Mouse (Mus musculus): Measurements from ENCODE around the gene Hic1. TPM values are rescaled to one million over a fixed set of nuclear protein-coding genes. Genes with fewer than 3 reads are reported as not detected.

The Hic1 gene
- polyA plus RNA-seq (2016; fragmentation: Nextera tagmentation; extraction: Ambion mirVana), result 30.3 and 35.5 TPM in 2 replicates

DNA sequence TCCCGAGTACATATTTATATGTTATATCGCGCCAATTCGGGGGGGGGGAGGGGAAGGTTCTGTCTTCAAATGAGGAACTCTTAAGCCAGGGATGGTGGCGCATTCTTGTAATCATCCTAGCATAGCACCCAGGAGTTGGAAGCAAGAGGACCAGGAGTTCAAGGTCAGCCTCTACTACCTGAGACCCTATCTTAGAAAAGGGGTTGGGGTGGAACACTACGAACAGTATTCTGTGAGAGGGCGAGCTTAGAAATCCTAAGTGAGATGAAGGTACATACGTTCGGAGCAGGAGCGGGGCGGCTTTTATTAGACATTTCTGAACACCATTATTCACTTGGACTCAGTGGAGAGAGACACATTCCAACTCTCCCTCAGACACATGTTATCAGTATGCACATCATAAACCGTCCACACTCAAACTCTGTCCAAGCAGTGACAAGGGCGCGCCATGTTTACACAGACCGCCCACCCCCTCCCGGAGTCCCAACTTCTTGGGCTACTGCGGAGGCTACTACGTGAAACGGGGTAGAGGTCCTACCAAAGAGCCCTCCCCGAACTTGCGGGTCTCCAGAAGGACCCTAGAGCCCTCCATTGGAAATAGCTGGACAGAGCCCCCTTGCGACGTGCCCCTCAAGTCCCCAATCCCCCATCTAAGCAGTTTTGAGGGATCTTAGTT lies at the start of gene Hic1:
TSS of gene Hic1 (minus strand) at position 115 of the 676 bp plus-strand sequence.
- peaks cover 28% of the 10 kb centered on the region for H3K36me3 ChIP-seq
- H3K27me3 ChIP-seq, result peaks cover 96% of the 10 kb centered on the region
- no peaks in the 10 kb centered on the region for H3K9me3 ChIP-seq
- peaks cover 80% of the 10 kb centered on the region for H3K4me1 ChIP-seq (replicated peaks)
- WGBS, result 5% methylated on average over 23 of the region's 23 CpGs
- peak within 1 kb of the TSS; percentile 82 for H3K9ac ChIP-seq (replicated peaks)
- H3K4me2 ChIP-seq, result peak within 1 kb of the TSS; percentile 91
- peak within 1 kb of the TSS; percentile 88 for H3K27ac ChIP-seq
- peak within 1 kb of the TSS; percentile 73 for H3K4me3 ChIP-seq (replicated peaks)
- no peak for ATAC-seq (ENCODE audit: insufficient number of reproducible peaks, insufficient read depth, low FRiP score, low TSS enrichment, low read depth)

GRCm38 (mm10) chr11:75214081-75214950 lies 45.0 kb upstream of the Hic1 start:
- no peak for ATAC-seq (ENCODE audit: insufficient number of reproducible peaks, insufficient read depth, low FRiP score, low TSS enrichment, low read depth)
- peaks cover 39% of the 10 kb centered on the region for H3K4me1 ChIP-seq (replicated peaks)
- 0 out of 2 replicates have a peak overlapping the region, but pooled peaks have one; percentile 29 for H3K27ac ChIP-seq

GRCm38 (mm10) chr11:75213372-75214080 lies 44.2 kb upstream of the Hic1 start:
- Histone ChIP-seq H3K27ac (peak overlapping the region; percentile 29; the same call in 1 of the 2 replicates), H3K9ac (replicated peaks) (peak overlapping the region; percentile 63), H3K27me3 (peaks cover 11% of the 10 kb centered on the region; the same call in 1 of the 2 replicates), H3K4me1 (replicated peaks) (peaks cover 39% of the 10 kb centered on the region), H3K9me3 (no peaks in the 10 kb centered on the region), H3K36me3 (no peaks in the 10 kb centered on the region), H3K4me3 (replicated peaks) (peak overlapping the region; percentile 36), H3K4me2 (peak overlapping the region; percentile 67)
- ATAC-seq (ENCODE audit: insufficient number of reproducible peaks, insufficient read depth, low FRiP score, low TSS enrichment, low read depth), result 0 out of 2 replicates have a peak, but pooled peaks have one; percentile 34
- 3% methylated on average over 35 of the region's 35 CpGs for WGBS

More at GRCm38 (mm10) chr11:75214081-75214950, 45.0 kb upstream of the Hic1 start:
- no peaks in the 10 kb centered on the region for H3K36me3 ChIP-seq
- H3K9ac ChIP-seq (replicated peaks), result peak overlapping the region; percentile 63
- 15% methylated on average over 13 of the region's 13 CpGs for WGBS
- peaks cover 11% of the 10 kb centered on the region; the same call in 1 of the 2 replicates for H3K27me3 ChIP-seq
- H3K4me2 ChIP-seq, result peak overlapping the region; percentile 67
- H3K4me3 ChIP-seq (replicated peaks), result peak overlapping the region; percentile 36
- H3K9me3 ChIP-seq, result no peaks in the 10 kb centered on the region

- Histone ChIP-seq H3K27ac (no peak overlapping the region), H3K4me2 (no peak overlapping the region), H3K9ac (replicated peaks) (no peak overlapping the region), H3K4me1 (replicated peaks) (peaks cover 42% of the 10 kb centered on the region), H3K9me3 (no peaks in the 10 kb centered on the region), H3K4me3 (replicated peaks) (no peak overlapping the region), H3K36me3 (no peaks in the 10 kb centered on the region), H3K27me3 (peaks cover 11% of the 10 kb centered on the region; the same call in 1 of the 2 replicates)
- 87% methylated on average over 2 of the region's 3 CpGs for WGBS
- ATAC-seq (ENCODE audit: insufficient number of reproducible peaks, insufficient read depth, low FRiP score, low TSS enrichment, low read depth), result no peak
These were observed 43.6 kb upstream of the Hic1 start for GRCm38 (mm10) chr11:75212876-75213275.

- no peaks in the 10 kb centered on the region for H3K9me3 ChIP-seq
- no peak overlapping the region for H3K4me3 ChIP-seq (replicated peaks)
- 64% methylated on average over 8 of the region's 8 CpGs for WGBS
- peaks cover 11% of the 10 kb centered on the region; the same call in 1 of the 2 replicates for H3K27me3 ChIP-seq
- H3K9ac ChIP-seq (replicated peaks), result no peak overlapping the region
- peaks cover 42% of the 10 kb centered on the region for H3K4me1 ChIP-seq (replicated peaks)
- H3K27ac ChIP-seq, result 0 out of 2 replicates have a peak overlapping the region, but pooled peaks have one; percentile 41
- 0 out of 2 replicates have a peak, but pooled peaks have one; percentile 28 for ATAC-seq (ENCODE audit: insufficient number of reproducible peaks, insufficient read depth, low FRiP score, low TSS enrichment, low read depth)
- H3K36me3 ChIP-seq, result no peaks in the 10 kb centered on the region
- H3K4me2 ChIP-seq, result no peak overlapping the region
These were observed 42.8 kb upstream of the Hic1 start for GRCm38 (mm10) chr11:75212031-75212667.

DNA sequence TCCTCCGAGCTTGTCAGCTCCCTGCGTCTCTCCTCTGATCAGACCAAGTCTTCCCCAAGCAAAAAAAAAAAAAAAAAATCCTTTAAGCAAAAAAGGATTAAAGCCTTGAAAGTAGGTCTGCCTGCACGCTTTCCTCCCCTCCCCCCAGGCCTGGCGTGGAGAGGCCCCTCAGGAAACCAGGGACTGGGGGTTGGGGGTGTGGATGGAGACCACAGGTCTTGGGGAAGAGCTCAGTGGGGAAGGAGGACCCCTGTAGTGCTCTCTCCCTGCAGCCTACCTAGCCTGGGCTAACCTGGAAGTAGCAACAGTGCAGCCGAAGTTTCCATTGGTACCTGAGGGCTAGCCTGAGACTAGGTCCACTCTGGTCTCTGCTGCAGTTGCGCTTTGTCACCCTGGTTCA lies 41.4 kb upstream of the Hic1 start:
- Histone ChIP-seq H3K36me3 (no peaks in the 10 kb centered on the region), H3K27ac (no peak overlapping the region), H3K9ac (replicated peaks) (no peak overlapping the region), H3K4me3 (replicated peaks) (no peak overlapping the region), H3K9me3 (no peaks in the 10 kb centered on the region), H3K4me1 (replicated peaks) (peaks cover 42% of the 10 kb centered on the region), H3K4me2 (no peak overlapping the region), H3K27me3 (peaks cover 5% of the 10 kb centered on the region; the same call in 1 of the 2 replicates)
- WGBS, result 36% methylated on average over 6 of the region's 6 CpGs
- no peak for ATAC-seq (ENCODE audit: insufficient number of reproducible peaks, insufficient read depth, low FRiP score, low TSS enrichment, low read depth)

DNA sequence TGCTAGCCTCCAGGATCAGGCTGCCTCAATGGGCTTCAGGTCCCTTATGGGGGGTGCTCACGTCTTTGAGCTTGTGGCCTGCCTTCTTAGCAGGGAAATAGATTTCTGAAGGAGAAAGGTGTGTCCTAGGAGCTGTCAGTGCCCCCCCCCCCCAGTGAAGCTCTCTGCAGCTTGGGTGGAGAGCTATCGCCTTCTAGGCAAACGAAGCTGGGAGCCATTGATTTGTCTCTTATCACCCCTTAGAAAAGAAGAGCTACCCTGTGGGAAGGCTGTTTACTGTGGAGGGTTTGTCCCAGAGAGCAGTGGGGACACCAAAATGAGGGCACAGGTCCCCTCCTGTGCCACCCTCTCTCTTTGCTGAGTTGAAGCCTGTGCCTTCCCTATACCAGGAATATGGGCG lies 40.8 kb upstream of the Hic1 start:
- WGBS, result 72% methylated on average over 4 of the region's 4 CpGs
- H3K9me3 ChIP-seq, result no peaks in the 10 kb centered on the region
- H3K27ac ChIP-seq, result no peak overlapping the region
- no peaks in the 10 kb centered on the region for H3K27me3 ChIP-seq
- ATAC-seq (ENCODE audit: insufficient number of reproducible peaks, insufficient read depth, low FRiP score, low TSS enrichment, low read depth), result no peak
- H3K9ac ChIP-seq (replicated peaks), result no peak overlapping the region
- peaks cover 42% of the 10 kb centered on the region for H3K4me1 ChIP-seq (replicated peaks)
- H3K4me3 ChIP-seq (replicated peaks), result no peak overlapping the region
- no peak overlapping the region for H3K4me2 ChIP-seq
- H3K36me3 ChIP-seq, result no peaks in the 10 kb centered on the region

- no peak for ATAC-seq (ENCODE audit: insufficient number of reproducible peaks, insufficient read depth, low FRiP score, low TSS enrichment, low read depth)
- Histone ChIP-seq H3K27ac (no peak overlapping the region), H3K9me3 (no peaks in the 10 kb centered on the region), H3K4me1 (replicated peaks) (peaks cover 46% of the 10 kb centered on the region), H3K4me3 (replicated peaks) (no peak overlapping the region), H3K9ac (replicated peaks) (no peak overlapping the region), H3K4me2 (no peak overlapping the region), H3K36me3 (no peaks in the 10 kb centered on the region), H3K27me3 (0 out of 2 replicates have a peak, but pooled peaks cover 2% of the 10 kb centered on the region)
- 60% methylated on average over 4 of the region's 4 CpGs for WGBS
These were observed 40.0 kb upstream of the Hic1 start for GRCm38 (mm10) chr11:75209363-75209762.

- Histone ChIP-seq H3K27me3 (0 out of 2 replicates have a peak, but pooled peaks cover 5% of the 10 kb centered on the region), H3K9ac (replicated peaks) (no peak overlapping the region), H3K4me1 (replicated peaks) (peaks cover 30% of the 10 kb centered on the region), H3K27ac (no peak overlapping the region), H3K9me3 (no peaks in the 10 kb centered on the region), H3K4me2 (no peak overlapping the region), H3K4me3 (replicated peaks) (no peak overlapping the region), H3K36me3 (no peaks in the 10 kb centered on the region)
- no peak for ATAC-seq (ENCODE audit: insufficient number of reproducible peaks, insufficient read depth, low FRiP score, low TSS enrichment, low read depth)
- 69% methylated on average over 4 of the region's 4 CpGs for WGBS
These were observed 37.0 kb upstream of the Hic1 start for GRCm38 (mm10) chr11:75206347-75206746.

DNA sequence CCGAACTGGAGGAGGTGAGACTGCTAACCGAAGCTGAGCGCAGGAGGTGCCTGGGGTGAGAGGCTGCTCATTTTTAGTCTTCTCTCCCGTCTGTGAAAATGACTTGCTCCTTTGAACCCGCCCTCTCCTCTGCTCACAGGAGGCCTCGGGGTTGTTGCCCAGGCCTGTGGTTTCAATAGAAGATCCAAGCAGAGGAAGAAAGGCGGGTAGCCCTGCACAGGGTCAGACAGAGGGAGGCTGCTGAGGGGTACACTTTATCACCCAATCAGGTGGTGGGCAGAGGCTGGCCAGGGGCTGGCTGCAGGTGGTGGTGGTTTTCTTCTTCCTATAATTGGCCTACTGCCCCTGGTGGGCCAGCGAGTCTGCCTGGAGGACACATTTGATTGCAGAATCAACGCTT lies 35.2 kb upstream of the Hic1 start:
- 38% methylated on average over 9 of the region's 9 CpGs for WGBS
- no peak overlapping the region for H3K4me2 ChIP-seq
- H3K9me3 ChIP-seq, result no peaks in the 10 kb centered on the region
- no peak overlapping the region for H3K27ac ChIP-seq
- ATAC-seq (ENCODE audit: insufficient number of reproducible peaks, insufficient read depth, low FRiP score, low TSS enrichment, low read depth), result no peak
- H3K27me3 ChIP-seq, result peaks cover 21% of the 10 kb centered on the region; the same call in 1 of the 2 replicates
- no peak overlapping the region for H3K4me3 ChIP-seq (replicated peaks)
- no peak overlapping the region for H3K9ac ChIP-seq (replicated peaks)
- peaks cover 29% of the 10 kb centered on the region; the same call in 1 of the 2 replicates for H3K4me1 ChIP-seq (replicated peaks)
- no peaks in the 10 kb centered on the region for H3K36me3 ChIP-seq

All from limb, embryonic 12.5 days (tissue).